Mouse (Mus musculus) lung, postnatal 25 days (tissue): ENCODE measurements around the gene Pax6.

Experiments used
- DNase-seq: peaks from one replicate; pipeline ENCODE4 v3.0.0; 2022; ENCODE audit warnings: low spot score

Pax6 gene

DNA sequence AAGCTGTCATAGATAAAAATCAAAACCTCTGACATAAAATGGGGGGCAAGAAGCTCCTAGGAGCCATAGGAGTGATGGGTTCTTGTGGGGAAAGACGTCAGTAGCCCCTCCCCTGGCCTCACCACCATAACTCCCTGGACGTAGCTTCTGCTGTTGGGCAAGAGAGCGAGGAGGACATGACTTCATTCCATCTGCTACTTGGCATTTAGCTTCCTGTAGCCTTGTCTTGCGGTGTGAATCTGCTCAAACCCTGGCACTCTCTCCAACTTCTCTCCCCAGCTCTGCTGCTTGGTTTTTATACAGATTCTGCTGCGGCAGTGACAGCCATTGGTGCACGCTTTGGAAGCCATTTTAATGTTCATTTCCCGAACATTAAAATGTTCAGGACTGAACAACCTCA, 78.2 kb downstream of the Pax6 start:
- DNase-seq, result no peak
